Mouse (Mus musculus): ENCODE results near the gene Mical1. TPM values are rescaled to one million over a fixed set of nuclear protein-coding genes. Genes with fewer than 3 reads are reported as not detected.

The Mical1 gene
- total RNA-seq, 1 experiment, result 35.3 TPM

GRCm38 (mm10) chr10:41518508-41518980 is 42.4 kb downstream of the Mical1 start:
- DNase-seq (ENCODE audit: low read depth, low spot score), result peak; percentile 53
- Histone ChIP-seq H3K4me3 (ENCODE audit: insufficient read depth in 1 of 2, low read depth in 1 of 2, low read length in 2 of 2, poor library complexity in 1 of 2, severe bottlenecking in 1 of 2) (peak overlapping the region; percentile 81 to 91), H3K4me1 (ENCODE audit: control insufficient read depth in 2 of 2, insufficient read depth in 2 of 2, low read length in 2 of 2, poor library complexity in 1 of 2) (peaks cover 0 to 3% of the 10 kb centered on the region in 2 experiments; a peak in 2 of 4 replicates), H3K27ac (ENCODE audit: insufficient read depth, low read depth, low read length, poor library complexity, severe bottlenecking) (peak overlapping the region; percentile 76), H3K36me3 (ENCODE audit: control insufficient read depth, insufficient read depth, low read length, poor library complexity, severe bottlenecking) (no peaks in the 10 kb centered on the region), H3K9ac (ENCODE audit: insufficient read depth, low read depth, low read length, poor library complexity, severe bottlenecking) (peak overlapping the region; percentile 93), H3K9me3 (ENCODE audit: control insufficient read depth, insufficient read depth, low read depth, low read length) (no peaks in the 10 kb centered on the region)
- no peak for TF ChIP-seq MAFK (IDR thresholded peaks at IDR 0.05; ENCODE audit: insufficient read depth, low read depth, low read length)
- peak; percentile 93 for TF ChIP-seq ZNF384 (IDR thresholded peaks at IDR 0.05; ENCODE audit: low read depth, low read length)
- peak; percentile 58 for TF ChIP-seq ZC3H11A (IDR thresholded peaks at IDR 0.05; ENCODE audit: borderline replicate concordance, low read depth, low read length)
- in situ Hi-C loops (cut with MboI; ENCODE audit: low sequenced_read_pairs in 2 of 2, unreplicated experiment in 2 of 2), result loop anchor here (10.0 to 25.0 kb wide), 3 partner anchors 116 to 506 kb away; no protein-coding TSS in a partner anchor

GRCm38 (mm10) chr10:41518981-41519618 is 43.0 kb downstream of the Mical1 start, which contains the start of gene Cd164:
Gene Cd164 (plus strand): TSS chr10:41519414.
- H3K27ac ChIP-seq (ENCODE audit: insufficient read depth, low read depth, low read length, poor library complexity, severe bottlenecking), result peak within 1 kb of the TSS; percentile 99
- H3K4me3 ChIP-seq (ENCODE audit: insufficient read depth in 1 of 2, low read depth in 1 of 2, low read length in 2 of 2, poor library complexity in 1 of 2, severe bottlenecking in 1 of 2), result peak within 1 kb of the TSS; percentile 81 to 91
- H3K36me3 ChIP-seq (ENCODE audit: control insufficient read depth, insufficient read depth, low read length, poor library complexity, severe bottlenecking), result no peaks in the 10 kb centered on the region
- H3K4me1 ChIP-seq (ENCODE audit: control insufficient read depth in 2 of 2, insufficient read depth in 2 of 2, low read length in 2 of 2, poor library complexity in 1 of 2), result peaks cover 0 to 4% of the 10 kb centered on the region in 2 experiments; a peak in 2 of 4 replicates
- in situ Hi-C loops (cut with MboI; ENCODE audit: low sequenced_read_pairs in 2 of 2, unreplicated experiment in 2 of 2), result loop anchor here (10.0 to 25.0 kb wide), 3 partner anchors 116 to 507 kb away; no protein-coding TSS in a partner anchor
- peak; percentile 35; the same call in 1 of the 2 replicates for TF ChIP-seq MAFK (IDR thresholded peaks at IDR 0.05; ENCODE audit: insufficient read depth, low read depth, low read length)
- TF ChIP-seq ZC3H11A (IDR thresholded peaks at IDR 0.05; ENCODE audit: borderline replicate concordance, low read depth, low read length), result no peak
- TF ChIP-seq CHD2 (IDR thresholded peaks at IDR 0.05; ENCODE audit: low read depth, low read length), result no peak
- TF ChIP-seq HCFC1 (IDR thresholded peaks at IDR 0.05; ENCODE audit: borderline replicate concordance, insufficient read depth, low read length), result 0 out of 2 replicates have a peak, but pooled peaks have one; percentile 29
- peak; percentile 86 for DNase-seq (ENCODE audit: low read depth, low spot score)
- H3K9ac ChIP-seq (ENCODE audit: insufficient read depth, low read depth, low read length, poor library complexity, severe bottlenecking), result peak within 1 kb of the TSS; percentile 96
- H3K9me3 ChIP-seq (ENCODE audit: control insufficient read depth, insufficient read depth, low read depth, low read length), result no peaks in the 10 kb centered on the region

GRCm38 (mm10) chr10:41519640-41520409 is 43.7 kb downstream of the Mical1 start:
- no peak for TF ChIP-seq HCFC1 (IDR thresholded peaks at IDR 0.05; ENCODE audit: borderline replicate concordance, insufficient read depth, low read length)
- TF ChIP-seq CHD2 (IDR thresholded peaks at IDR 0.05; ENCODE audit: low read depth, low read length), result no peak
- no peak for TF ChIP-seq MAFK (IDR thresholded peaks at IDR 0.05; ENCODE audit: insufficient read depth, low read depth, low read length)
- no peak for TF ChIP-seq ZNF384 (IDR thresholded peaks at IDR 0.05; ENCODE audit: low read depth, low read length)
- TF ChIP-seq ZC3H11A (IDR thresholded peaks at IDR 0.05; ENCODE audit: borderline replicate concordance, low read depth, low read length), result no peak
- Histone ChIP-seq H3K4me3 (ENCODE audit: insufficient read depth in 1 of 2, low read depth in 1 of 2, low read length in 2 of 2, poor library complexity in 1 of 2, severe bottlenecking in 1 of 2) (peak overlapping the region; percentile 81 to 91), H3K36me3 (ENCODE audit: control insufficient read depth, insufficient read depth, low read length, poor library complexity, severe bottlenecking) (peaks cover 4% of the 10 kb centered on the region; the same call in 1 of the 2 replicates), H3K9me3 (ENCODE audit: control insufficient read depth, insufficient read depth, low read depth, low read length) (no peaks in the 10 kb centered on the region), H3K27ac (ENCODE audit: insufficient read depth, low read depth, low read length, poor library complexity, severe bottlenecking) (peak overlapping the region; percentile 95), H3K9ac (ENCODE audit: insufficient read depth, low read depth, low read length, poor library complexity, severe bottlenecking) (peak overlapping the region; percentile 96), H3K4me1 (ENCODE audit: control insufficient read depth in 2 of 2, insufficient read depth in 2 of 2, low read length in 2 of 2, poor library complexity in 1 of 2) (peaks cover 0 to 8% of the 10 kb centered on the region in 2 experiments; a peak in 2 of 4 replicates)
- in situ Hi-C loops (cut with MboI; ENCODE audit: low sequenced_read_pairs in 2 of 2, unreplicated experiment in 2 of 2), result loop anchor here (10.0 to 25.0 kb wide), 3 partner anchors 115 to 508 kb away; no protein-coding TSS in a partner anchor
- peak; percentile 31 for DNase-seq (ENCODE audit: low read depth, low spot score)

DNA sequence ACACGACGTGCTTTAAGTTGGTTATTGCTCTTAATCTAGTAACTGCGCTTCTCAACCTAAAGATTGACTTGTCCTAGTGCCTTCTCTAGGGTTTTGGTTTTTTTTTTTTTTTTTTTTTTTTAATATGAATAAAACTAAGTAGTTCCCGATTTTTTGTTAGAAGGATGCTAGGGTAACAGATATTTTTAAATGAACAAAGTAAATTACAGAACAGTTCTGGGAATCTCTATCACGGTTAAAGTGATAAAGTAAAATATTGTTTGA is 44.2 kb downstream of the Mical1 start:
- in situ Hi-C loops (cut with MboI; ENCODE audit: low sequenced_read_pairs in 2 of 2, unreplicated experiment in 2 of 2), result loop anchor here in 1 of 2 experiments (25.0 kb wide), 1 partner anchor 508 kb away; no protein-coding TSS in a partner anchor
- no peak overlapping the region for H3K27ac ChIP-seq (ENCODE audit: insufficient read depth, low read depth, low read length, poor library complexity, severe bottlenecking)
- TF ChIP-seq HCFC1 (IDR thresholded peaks at IDR 0.05; ENCODE audit: borderline replicate concordance, insufficient read depth, low read length) (no peak), ZNF384 (IDR thresholded peaks at IDR 0.05; ENCODE audit: low read depth, low read length) (no peak), ZC3H11A (IDR thresholded peaks at IDR 0.05; ENCODE audit: borderline replicate concordance, low read depth, low read length) (no peak), CHD2 (IDR thresholded peaks at IDR 0.05; ENCODE audit: low read depth, low read length) (no peak), MAFK (IDR thresholded peaks at IDR 0.05; ENCODE audit: insufficient read depth, low read depth, low read length) (no peak)

More for the DNA sequence above, 44.2 kb downstream of the Mical1 start:
- no peak for DNase-seq (ENCODE audit: low read depth, low spot score)
- Histone ChIP-seq H3K4me3 (ENCODE audit: insufficient read depth in 1 of 2, low read depth in 1 of 2, low read length in 2 of 2, poor library complexity in 1 of 2, severe bottlenecking in 1 of 2) (peak overlapping the region; percentile 81 to 91), H3K9ac (ENCODE audit: insufficient read depth, low read depth, low read length, poor library complexity, severe bottlenecking) (peak overlapping the region; percentile 96; the same call in 1 of the 2 replicates), H3K4me1 (ENCODE audit: control insufficient read depth in 2 of 2, insufficient read depth in 2 of 2, low read length in 2 of 2, poor library complexity in 1 of 2) (peaks cover 0 to 8% of the 10 kb centered on the region in 2 experiments; a peak in 2 of 4 replicates), H3K36me3 (ENCODE audit: control insufficient read depth, insufficient read depth, low read length, poor library complexity, severe bottlenecking) (peaks cover 4% of the 10 kb centered on the region; the same call in 1 of the 2 replicates), H3K9me3 (ENCODE audit: control insufficient read depth, insufficient read depth, low read depth, low read length) (no peaks in the 10 kb centered on the region)
